Mouse (Mus musculus): ENCODE results near the gene Cish.

The Cish gene

DNA sequence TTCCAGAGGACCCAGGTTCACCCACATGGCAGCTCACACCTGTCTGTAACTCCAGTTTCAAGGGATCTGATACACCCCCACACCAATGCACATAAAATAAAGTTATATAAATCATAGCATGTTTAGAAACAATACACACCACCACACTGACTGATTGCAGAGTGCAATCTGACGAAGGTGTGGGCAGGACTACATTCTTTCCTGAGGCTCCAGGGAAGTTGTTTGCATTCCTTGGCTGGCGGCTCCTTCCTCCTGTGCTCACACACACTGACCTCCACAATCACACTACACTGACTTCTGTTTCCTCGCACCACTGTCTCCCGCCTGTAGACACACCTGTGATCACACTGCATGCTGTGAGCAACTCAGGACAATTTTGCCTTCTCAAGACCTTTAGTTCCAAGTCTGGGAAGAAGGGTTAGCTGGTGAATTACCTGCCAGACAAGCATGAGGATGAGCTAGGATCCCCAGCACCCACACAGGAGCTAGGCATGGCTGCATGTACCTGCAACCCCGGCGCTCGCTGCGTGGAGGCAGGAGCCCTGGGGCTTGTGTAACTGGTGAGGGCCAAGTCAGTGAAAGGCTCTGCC, 26.7 kb downstream of the Cish start:
- DNase-seq (ENCODE audit: low spot score) = no peak

DNA sequence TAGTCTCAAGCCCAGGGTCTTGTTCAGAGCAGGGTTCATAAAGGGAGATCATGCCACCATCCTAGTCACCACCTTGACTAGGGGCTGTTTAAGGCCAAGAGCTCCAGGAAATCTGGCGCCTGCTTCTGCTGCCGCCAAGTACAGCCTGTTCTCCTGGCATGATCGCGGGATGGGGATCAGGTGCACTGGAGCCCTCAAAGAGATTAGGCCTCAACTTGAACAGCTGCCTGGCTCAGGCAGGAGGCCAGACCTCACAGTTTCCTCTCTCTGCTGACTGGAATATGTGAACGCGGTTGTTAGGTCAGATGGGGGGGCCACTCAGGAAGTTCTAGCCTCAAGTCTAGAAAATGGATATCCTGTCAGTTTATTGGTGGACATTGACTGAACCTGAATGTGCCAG, 27.7 kb downstream of the Cish start:
- peak; percentile 70 for DNase-seq (ENCODE audit: low spot score)

DNA sequence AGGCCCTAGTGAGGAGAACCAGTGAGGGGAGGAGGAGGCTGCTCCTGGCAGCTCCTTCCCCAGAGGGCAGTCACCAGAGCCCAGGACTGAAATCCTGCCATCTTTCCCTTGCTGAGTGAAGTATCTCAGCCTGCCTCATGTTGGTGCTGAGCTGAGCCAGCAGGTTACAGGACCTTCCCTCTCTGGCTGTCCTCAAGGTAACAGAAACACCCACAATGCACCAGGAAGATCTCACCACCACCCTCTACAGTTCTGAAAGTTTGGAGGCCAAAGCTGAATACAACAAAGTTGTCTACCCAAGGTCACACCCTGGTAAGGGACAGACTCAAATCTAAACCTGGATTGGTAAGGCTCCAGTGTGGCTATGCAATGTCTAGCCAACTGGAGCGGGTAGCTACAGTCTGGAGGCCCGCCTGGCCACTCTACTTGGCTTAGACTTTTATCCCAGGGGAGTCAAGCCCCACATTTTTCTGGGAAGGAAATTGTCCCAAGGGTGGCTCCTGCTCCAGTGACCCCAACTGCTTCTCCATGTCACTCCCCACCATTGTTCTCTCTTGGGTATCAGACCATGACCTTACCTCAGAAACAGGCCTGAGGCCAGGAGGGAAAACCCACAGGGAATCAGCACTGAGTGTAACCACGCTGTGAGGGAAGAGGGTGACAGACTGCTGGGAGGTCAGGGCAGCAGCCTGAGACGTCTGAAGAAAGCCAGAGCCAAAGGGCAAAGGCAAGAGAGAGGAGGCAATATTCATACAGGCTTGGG, 29.2 kb downstream of the Cish start:
- no peak for DNase-seq (ENCODE audit: low spot score)

DNA sequence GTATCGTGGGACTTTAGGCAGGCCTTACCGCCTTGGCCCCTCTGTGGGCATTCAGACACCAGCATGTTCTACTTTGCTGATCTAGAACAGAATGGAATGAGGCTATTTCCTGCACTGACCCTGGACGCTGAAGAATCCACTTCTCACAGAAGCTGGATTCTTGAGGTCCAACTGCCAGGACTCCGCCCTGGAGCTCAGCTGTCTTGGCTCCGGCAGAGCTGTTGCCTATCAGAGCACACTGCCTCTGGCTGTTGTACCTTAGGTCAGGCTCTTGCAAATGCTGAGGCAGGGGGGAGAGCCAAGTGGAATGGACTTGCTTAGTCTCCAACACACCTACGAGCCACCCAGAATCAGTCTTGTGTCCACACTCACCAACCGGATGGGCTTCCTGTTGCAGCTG, 30.1 kb downstream of the Cish start:
- no peak for DNase-seq (ENCODE audit: low spot score)

DNA sequence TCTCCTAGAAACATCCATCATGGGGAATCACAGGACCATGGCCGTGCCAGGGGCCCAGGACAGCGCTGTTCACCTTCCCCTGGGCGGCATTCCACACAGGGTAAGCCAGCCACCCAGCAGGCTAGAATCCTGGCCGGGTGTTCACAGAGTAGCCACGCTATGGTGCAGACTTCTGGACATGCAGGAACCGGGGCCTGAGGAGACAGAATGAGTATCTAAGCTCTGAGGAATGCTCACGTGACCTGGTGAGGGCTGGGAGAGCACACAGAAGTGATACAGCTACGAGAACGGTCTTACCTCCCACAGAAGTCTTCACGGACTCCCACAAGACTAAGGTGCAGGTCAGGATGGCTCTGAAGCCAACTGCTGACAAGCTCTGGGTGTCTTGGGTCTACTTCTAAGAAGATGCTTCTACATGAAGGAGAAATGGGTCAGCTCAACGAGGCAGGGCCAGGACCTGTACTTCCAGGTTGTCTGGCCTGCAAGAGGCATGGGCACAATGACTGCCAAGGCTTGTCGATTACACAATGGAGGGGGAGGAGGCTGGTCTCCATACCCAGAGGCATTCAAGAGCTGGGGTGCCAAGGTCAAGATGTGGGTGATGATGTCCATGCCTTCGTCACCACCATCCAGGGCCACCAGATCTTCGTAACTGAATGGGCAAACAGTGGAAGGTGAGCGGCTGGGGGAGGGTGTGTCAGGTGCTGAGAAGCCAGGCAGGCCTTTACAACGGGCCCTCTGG, 32.2 kb downstream of the Cish start:
- DNase-seq (ENCODE audit: low spot score) = no peak

DNA sequence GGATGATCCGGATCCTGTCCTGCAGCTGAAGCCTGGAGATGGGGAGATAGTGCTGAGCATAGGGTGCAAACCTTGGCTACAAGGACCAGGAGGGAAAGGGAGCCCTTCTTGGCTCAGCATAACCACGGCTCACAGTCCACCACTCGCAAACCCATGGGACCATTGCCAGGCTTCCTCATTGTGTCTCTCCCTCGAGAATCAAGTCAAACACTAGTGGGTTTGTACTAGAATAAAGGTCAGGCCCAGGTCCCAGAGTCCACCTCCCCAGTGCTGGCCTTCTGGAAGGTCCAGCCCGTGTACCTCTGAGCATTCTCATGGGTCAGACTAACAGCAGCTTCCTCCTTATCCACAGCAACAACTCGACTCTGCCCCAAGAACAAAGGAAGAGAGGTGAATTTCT, 35.0 kb downstream of the Cish start:
- DNase-seq (ENCODE audit: low spot score) = no peak

DNA sequence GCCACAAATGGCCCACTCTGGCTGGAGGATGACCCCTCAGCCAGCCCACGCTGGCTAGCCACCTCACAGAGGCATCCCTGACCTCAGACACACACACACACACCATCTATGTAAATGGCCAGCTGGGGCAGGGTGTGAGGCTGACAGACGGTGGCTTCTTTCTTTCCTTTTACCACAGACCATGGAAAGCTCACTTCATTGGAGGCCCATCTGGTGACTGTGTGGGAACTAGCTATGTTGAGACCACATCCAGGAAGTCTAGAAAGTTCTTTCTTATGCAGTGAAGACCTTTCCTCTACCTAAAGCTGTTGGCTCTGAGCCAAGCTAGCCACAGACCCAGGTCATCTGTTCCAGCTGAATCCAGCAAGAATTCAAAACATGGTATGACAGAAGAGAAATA, 37.9 kb downstream of the Cish start:
- no peak for DNase-seq (ENCODE audit: low spot score)

DNA sequence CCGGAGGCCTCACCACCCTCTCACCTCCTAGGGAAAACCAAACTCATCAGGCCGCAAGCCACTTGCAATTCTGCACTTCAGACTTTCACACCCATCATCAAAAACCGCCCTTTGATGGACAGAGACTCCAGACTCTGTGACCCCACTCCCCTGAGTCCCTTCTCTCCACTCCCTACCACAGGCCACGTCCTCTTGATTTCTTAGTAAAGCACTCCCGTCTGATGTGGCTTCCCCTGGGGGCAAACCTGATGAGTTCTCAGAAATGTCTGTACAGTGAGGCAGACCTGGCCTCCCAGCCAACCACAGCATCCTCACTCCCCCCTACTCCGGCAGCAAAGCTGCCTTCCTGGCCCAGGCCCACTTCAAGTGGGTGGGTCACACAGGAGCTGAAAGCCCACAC, 38.5 kb downstream of the Cish start:
- no peak for DNase-seq (ENCODE audit: low spot score)

DNA sequence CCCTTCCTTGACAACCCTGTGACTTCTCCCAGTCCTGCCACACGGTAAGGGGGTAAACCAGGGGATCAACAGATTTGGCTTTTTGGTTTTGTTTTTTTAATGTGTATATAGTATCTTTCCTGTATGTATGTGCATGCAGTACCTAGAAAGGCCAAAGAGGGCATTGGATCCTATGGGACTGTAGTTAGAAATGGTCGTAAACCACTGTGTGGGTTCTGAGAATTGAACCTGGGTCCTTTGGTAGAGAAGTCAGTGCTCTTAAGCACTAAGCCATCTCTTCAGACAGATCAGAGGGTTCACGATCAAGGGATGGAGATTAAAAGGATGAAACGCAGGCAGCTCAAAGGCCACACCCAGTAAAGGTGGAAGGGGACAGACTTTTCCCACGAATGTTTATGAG, 39.2 kb downstream of the Cish start:
- DNase-seq (ENCODE audit: low spot score) = no peak

DNA sequence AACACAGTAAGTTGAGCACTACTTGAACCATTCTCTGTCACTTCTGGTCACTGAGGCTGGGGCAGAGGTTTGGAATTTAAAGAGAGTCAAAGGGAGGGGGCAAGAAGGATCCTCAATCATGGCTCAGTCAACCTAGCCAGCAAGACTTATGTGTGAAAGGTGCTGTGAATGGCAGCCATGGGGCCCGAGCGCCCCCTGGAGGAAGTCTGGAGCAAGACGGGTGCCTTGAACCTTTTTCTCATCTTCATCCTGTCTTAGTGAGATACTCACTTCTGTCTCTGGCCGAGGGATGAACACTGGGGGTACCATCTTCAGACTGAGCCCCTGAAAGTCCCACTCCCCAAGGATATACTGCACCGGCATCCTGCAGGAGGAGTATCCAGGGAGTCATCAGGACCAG, 40.1 kb downstream of the Cish start:
- DNase-seq (ENCODE audit: low spot score) = peak; percentile 83

DNA sequence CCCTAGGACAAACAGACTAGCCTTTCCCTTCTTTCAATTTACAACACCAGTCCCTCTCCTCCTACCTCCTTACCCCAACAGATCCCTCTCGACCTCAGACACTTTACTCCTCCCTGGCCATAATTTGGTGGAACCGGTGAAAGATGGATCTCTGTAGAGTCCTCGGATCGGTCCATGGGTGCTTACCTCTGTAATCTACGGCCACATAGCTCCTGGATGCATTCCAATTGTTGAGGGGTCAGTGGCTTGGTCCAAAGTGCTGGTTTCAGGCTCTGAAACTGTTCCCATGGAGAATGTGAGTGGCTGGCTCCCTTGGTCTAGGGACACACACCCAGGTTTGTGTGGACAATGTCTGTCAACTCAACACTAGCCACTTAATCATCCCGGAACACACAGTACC, 40.6 kb downstream of the Cish start:
- no peak for DNase-seq (ENCODE audit: low spot score)

DNA sequence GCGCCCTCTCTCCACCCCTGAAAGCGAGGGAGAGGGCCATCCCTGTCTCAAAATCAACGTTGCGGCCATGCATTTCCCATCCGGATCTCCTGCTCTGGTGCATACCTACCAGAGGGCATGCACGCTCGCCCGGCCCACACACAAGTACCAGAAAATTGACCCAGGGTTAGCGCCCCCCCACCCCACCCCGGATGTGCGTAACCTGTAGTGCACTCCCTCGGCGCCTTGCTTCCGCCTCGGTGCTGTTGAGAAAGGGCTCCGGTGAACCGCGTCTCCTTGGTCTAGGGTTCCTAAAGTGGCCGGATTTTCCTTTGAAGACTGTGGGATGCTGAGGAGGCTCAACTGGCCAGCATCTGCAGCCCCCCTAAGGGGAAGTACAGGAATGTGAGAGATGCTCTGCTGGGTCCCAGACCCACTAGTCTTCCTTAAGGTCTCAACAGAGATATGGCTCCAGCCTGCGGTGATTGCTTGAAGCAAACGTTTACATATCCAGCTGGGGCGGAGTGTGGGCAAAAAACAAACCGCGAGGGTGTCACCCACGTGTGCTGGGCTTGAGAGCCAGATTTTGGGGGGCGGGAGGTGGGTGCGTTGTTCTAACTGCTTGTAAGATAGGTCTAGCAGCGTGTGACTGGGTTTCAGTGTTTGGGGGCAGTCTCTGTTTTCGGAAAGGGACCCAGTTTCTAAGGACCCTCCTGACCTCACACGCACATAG, 42.5 kb downstream of the Cish start, which contains the start of gene Hemk1:
TSS of gene Hemk1 (minus strand) at position 179 of the 712 bp plus-strand sequence.
- peak; percentile 80 for DNase-seq (ENCODE audit: low spot score)

DNA sequence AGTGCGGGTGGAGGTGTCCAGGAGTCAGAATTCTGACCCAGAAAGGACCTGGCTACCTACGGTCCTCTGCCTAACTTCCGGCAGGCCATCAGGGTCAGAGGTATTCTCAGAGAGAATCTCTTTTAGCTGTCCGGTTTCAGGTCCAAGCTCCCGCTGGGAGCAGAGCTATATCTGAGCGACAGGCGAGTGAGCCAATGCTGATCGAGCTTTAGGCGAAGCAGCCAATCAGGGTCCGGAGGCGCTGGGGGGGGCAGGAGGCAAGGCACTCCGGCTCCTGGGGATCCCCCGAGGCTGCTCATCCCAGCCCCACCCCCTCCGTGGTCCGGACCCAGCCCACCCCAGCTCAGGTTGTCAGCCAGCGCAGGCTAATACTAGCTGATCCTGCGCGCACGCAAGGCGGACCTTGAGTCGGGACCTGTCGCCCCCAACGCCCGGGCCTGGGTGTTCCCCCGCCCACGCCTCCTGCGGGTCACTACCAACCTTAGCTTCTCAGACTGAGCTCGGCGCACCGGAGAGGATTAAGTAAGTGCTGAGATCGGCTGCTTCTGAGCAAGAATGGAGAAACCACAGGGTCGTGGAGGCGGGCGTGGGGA, 44.5 kb downstream of the Cish start, which contains the start of gene 6430571L13Rik:
TSS of gene 6430571L13Rik (plus strand) at position 336 of the 593 bp plus-strand sequence.
- peak; percentile 95 for DNase-seq (ENCODE audit: low spot score)

DNA sequence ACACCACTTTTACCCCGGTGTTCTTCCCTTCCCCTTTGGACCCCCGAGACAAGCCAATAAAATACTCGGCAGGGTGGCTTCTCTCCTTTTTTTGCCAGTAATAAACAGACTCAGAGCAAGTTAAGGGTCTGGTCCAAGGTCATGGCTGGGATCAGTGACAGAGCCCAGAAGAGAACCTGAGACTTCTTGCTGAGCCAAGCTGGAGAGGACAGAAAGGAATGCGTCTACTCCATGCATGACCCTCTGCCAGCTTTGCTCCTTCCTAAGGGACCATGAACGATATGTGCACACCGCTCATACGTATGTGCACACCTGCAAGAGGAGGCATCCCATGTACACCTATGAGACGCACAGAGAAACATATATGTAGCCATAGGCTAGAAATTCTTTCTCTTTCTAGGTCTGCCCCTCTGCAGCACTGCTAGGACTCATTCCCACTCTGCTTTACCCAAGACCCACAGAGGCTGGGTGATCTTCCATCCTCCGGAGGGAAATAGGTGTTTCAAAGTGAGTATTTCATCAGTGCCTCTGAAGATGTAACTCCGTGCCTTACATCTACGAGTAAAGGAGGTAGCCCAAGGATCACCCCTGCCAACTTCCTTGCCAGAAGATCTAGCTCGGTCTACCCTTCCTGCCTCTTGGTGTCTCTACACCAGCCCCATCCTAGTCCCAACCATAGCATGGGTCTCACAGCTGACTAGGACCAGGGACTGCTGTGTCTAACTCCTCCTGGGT, 45.3 kb downstream of the Cish start:
- no peak for DNase-seq (ENCODE audit: low spot score)

DNA sequence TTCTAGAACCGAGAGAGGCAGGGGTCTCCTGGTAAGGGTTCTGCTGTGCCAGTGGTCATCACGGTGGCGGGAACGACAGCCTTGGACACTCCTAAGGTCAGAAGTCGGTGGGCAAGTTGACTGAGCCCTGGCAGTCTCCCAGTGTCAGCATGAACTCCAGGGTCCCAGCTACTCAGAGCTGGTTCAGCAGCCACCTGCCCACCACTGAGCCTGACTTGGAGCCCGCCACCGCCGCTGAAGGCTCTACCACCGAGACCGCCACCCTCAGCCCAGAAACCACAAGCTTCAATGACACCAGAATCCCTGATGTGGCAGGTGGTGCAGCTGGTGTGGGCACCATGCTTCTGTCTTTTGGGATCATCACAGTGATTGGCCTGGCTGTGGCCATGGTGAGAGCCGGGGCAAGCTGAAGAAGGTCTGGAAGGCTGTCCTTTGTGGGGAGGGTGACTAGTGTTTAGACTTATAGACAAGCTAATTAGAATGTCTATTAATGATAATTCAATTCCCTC, 46.4 kb downstream of the Cish start:
- DNase-seq (ENCODE audit: low spot score) = no peak

DNA sequence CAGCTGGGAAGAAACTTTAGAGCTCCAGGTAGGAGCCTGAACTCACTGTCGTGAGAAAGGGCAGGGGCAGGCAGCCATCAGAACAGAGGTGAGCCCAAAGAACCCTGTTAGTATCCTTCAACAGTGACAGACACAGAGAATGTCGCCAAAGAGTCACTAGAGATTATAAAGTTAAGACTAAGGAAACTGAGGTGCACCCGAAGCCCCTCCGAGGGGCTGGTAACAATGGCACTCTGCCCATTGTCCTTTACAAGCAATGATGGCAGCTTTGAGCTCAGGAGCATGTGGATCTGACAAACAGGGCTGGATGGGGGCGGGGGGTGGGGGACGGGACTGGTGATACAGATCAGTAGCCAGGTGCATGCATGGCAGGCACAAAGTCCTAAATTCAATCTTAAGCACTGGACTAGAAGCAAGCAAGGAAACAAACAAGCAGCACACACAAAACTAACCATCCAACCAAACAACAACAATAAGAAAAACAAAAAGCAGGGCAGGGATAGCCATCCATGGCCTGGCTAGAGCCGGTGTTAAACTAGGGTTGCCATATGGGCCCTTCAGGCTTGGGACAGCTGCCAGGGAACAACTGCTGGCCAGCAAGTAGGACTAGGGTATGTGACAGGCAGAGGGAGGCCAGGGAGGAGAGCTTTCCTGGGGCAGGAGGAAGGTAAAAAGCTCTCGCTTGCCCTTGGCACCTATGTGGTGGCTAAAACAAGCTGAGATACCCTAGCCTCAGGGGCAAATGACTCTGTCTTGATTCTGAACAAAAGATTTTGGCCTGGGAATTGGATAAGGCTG, 47.5 kb downstream of the Cish start:
- DNase-seq (ENCODE audit: low spot score) = no peak

DNA sequence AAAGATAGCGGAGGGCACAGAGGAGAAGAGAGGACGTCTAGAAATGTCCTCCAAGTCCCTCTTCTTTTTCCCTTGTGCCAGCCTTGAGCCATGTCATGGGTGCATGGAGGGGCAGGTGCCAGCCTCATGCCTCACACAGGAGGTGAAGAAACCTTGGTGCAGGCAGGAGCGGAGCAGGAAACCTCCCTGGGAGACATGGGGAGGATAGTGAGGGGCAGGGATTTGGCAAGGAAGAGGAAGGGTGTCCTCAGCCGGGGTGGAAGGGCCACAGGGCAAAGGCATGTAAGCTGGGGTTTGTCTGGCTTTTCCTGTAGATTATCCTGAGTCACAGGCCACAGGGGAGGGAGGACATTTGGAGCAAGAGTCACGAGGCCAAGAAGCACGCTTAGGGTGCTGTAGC, 48.2 kb downstream of the Cish start:
- DNase-seq (ENCODE audit: low spot score) = no peak

DNA sequence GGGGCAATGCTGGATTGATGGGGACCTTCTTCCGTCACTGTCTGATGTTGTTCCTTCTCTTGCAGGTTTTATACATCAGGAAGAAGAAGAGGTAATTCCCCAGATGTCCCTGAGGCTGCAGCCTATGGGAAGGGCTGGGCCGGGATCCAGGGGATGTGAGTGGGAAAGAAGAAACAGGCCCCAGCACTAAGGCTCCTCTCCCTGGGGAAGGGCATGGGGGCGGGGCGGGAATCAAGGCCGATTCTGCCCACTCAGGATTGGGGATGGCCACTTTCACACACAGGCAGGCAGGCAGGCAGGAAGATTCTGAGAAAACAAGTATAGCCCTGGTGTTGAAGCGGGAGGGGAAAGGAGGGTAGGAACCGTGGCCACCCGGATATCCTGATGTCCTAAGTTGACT, 50.3 kb downstream of the Cish start:
- DNase-seq (ENCODE audit: low spot score) = no peak

DNA sequence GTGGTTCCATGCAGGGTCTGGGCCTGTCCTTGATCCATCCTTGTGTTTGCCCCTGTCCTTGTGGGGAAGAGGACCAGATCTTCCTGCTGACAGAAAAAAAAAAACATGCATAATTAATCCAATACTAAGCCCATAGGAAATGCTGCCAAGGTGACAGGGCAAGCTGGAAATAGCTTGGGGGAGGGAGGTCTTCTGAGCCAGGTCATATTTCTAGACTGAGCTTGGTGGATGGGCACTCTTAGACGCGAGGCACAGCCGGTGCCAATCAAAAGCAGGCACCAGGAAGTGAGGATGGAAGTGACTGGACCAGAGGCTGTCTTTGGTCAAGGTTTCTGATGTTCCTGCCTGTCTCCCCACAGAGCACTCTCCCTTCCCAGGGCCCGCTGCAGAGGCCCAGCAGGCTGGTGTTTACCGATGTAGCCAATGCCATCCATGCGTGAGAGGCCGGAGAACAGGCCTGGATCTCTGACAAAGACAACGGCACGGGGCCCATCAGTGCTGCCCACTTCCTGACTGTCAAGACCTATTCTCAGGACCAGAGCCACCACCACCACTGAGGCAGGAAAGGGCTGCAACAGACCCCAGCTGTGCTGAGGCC, 51.9 kb downstream of the Cish start:
- DNase-seq (ENCODE audit: low spot score) = no peak

DNA sequence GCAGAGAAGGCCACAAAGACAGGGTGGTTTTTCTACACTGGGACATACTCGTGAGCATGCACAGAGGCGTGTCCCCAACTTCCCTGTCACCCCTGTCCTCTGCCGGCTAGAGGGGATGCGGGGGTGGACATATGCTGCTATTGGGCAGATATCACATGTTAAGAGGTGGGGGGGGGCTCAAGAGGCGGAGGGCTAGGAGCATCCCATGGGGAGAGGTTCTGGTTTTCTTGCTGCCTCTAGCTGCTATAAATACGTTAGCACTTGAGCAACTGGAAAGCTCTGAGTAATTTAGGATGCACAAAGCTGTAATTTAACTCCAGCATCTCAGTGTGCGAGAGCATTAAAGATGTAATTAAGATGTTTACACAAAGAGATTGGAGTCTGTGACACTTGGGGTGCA, 53.5 kb downstream of the Cish start:
- no peak for DNase-seq (ENCODE audit: low spot score)
